Mouse (Mus musculus) left cerebral cortex, postnatal 10 days (tissue): ENCODE data around the gene Acot11. TPM values are rescaled to one million over a fixed set of nuclear protein-coding genes. Genes with fewer than 3 reads are reported as not detected.
A peak's percentile ranks its signal among the peaks of the same experiment; 100 is the strongest.
"Not testable (repeated sequence)": the region's sequence is repeated elsewhere in the genome, so short reads cannot be mapped to it uniquely, and the experiment has no call there.

Experiments used
- DNase-seq, 2 experiments: peaks; one replicate each; pipeline ENCODE4 v3.0.0; 2021 to 2022; ENCODE audit warnings: low spot score in 2 of 2, mixed read lengths in 1 of 2; ENCODE audit errors: extremely low spot score in 1 of 2
- intact Hi-C: fragments of 180-260 bp; cut with DNase I; formaldehyde crosslinking; loops from one replicate; pipeline ENCODE4 v1.15.1; 2025
- total RNA-seq, 2 experiments: library from RNA; stranded (reverse); gene quantifications; 2 replicates each; pipeline ENCODE4 v1.2.3; 2021

Acot11 gene
- total RNA-seq, 2 experiments from 2014 or later = 12.2 to 22.1 TPM

- peak; percentile 85 to 88 for DNase-seq
- intact Hi-C loops = no loop called here
These were observed 18.9 kb downstream of the Acot11 start for GRCm38 (mm10) chr4:106785753-106786540.

GRCm38 (mm10) chr4:106785345-106785744 is 19.5 kb downstream of the Acot11 start:
- intact Hi-C loops = no loop called here
- no peak for DNase-seq

- DNase-seq = no peak
These were observed 20.0 kb downstream of the Acot11 start for GRCm38 (mm10) chr4:106784806-106785205.

GRCm38 (mm10) chr4:106783137-106783536 is 21.7 kb downstream of the Acot11 start:
- no peak for DNase-seq
- intact Hi-C loops = no loop called here

More at GRCm38 (mm10) chr4:106784806-106785205, 20.0 kb downstream of the Acot11 start:
- intact Hi-C loops = no loop called here

DNA sequence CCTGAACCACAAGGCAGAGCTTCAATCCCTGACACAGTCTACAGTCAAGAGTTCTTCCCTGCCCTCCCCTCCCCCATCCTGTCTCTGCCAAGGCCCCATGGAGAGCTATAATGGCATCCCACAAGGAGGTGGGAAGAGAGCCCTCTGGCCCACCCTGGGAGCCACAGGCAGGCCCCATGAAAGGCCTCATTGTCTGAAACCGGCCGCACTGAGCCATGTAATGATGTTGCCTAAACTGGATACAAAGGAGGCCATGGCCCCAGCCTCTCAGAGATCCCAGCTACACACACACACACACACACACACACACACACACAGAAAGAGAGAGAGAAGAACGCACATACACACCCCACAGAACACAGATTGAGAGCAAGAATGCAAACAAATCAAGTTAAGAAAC is 24.8 kb downstream of the Acot11 start:
- intact Hi-C loops = no loop called here
- peak in 1 of 2 experiments; percentile 48 for DNase-seq

DNA sequence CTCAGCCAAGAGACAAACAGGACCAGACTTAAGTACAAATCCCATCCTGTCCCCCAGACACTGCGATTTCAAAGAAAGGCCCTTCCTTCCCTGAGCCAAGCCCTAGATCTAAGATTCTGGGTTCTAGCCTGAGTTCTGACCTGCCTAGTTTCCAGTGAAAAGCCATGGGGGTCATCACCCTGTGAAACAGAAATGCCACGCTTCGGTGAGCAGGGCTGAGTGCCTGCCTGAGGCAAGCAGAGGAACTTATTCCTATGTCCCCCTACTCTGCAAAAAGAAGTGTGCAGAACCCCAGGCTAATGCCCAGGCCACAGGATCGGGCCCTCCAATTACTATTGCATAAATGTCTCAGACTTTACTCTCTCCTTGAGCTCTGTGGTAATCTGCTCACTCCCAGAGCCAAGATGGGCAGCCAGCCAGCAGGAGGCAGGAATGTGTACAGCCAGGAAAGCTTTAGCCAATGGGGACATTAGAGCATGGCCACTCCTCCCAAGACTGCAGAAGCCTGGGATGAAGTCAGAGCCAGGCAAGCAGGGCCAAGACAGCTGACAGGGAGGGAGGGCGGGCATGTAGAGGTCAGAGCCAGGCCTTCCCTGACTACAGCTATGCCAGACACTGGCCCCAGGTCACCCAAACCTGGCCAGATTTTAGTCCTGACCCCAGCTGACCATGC is 26.5 kb downstream of the Acot11 start:
- intact Hi-C loops = no loop called here

GRCm38 (mm10) chr4:106776998-106777397 is 27.8 kb downstream of the Acot11 start:
- intact Hi-C loops = no loop called here
- peak; percentile 74 to 81 for DNase-seq

More for the DNA sequence above, 26.5 kb downstream of the Acot11 start:
- peak; percentile 88 to 94 for DNase-seq

DNA sequence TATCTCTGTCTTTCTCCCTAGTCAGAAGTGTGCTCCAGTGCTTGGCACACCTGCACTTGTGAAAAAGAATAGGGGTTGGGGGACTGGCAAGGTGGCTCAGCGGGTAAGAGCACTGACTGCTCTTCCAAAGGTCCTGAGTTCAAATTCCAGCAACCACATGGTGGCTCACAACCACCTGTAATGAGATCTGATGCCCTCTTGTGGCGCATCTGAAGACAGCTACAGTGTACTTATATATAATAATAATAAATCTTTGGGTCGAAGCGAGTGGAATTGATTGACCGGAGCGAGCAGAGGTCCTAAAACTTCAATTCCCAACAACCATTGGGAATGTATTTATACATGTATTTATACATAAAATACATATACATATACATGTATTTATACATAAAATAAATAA is 29.0 kb downstream of the Acot11 start:
- DNase-seq, intact Hi-C loops: not testable (repeated sequence)

- intact Hi-C loops = no loop called here
- DNase-seq = no peak
These were observed 32.2 kb downstream of the Acot11 start for GRCm38 (mm10) chr4:106772558-106772957.

DNA sequence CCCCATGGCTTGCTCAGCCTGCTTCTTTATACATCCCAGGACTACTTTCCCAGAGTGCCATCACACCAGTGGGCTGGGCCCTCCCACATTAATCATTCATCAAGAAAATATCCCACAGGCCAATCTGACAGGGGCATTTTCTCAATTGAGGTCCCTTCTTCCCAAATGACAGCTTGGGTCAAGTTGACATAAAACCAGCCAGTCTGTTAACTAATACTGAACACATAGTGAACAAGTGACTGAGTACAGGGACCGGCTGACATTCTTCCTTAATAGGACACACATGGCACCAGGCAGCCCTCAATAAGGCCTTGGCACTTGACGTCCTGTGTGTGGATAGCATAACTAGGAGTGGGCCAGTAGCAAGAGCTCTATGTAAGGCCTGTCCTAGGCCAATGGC is 35.5 kb downstream of the Acot11 start:
- intact Hi-C loops = no loop called here

GRCm38 (mm10) chr4:106764166-106764565 is 40.6 kb downstream of the Acot11 start:
- intact Hi-C loops = no loop called here
- no peak for DNase-seq

More for the DNA sequence above, 35.5 kb downstream of the Acot11 start:
- DNase-seq = no peak

GRCm38 (mm10) chr4:106751726-106752125 is 53.1 kb downstream of the Acot11 start:
- DNase-seq = no peak
- intact Hi-C loops = no loop called here

GRCm38 (mm10) chr4:106749699-106750098 is 55.1 kb downstream of the Acot11 start:
- intact Hi-C loops = no loop called here
- DNase-seq = peak; percentile 74 to 86

DNA sequence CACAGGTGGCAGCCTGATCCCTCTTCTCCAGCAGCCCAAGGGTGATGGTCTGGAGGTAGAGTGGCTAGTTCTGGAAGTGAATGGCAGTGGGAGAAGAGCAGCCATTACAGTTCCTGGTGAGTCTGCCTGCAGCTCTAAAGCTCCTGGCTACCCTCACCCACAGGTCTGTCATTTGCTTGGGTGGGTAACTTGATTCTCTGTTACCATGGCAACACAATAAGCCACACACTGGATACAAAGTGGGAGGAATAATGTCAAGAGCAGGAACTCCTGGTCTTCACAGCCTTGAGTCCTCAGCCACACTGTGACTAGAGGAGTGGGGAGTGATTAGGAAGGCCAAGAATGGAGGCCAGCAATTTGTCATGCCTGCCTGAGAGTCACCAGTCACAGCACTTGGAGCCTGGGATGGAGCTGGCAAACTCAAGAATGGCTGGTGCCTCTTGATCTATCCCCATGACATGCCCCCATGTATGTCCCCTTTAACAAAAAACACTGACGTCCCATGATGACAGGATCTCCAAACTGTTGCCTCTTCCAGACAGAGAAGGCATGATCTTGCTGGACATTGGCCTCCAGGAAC is 57.7 kb downstream of the Acot11 start:
- intact Hi-C loops = no loop called here

GRCm38 (mm10) chr4:106745862-106746261 is 58.9 kb downstream of the Acot11 start:
- intact Hi-C loops = no loop called here
- no peak for DNase-seq

More for the DNA sequence above, 57.7 kb downstream of the Acot11 start:
- no peak for DNase-seq

- intact Hi-C loops = no loop called here
- no peak for DNase-seq
These were observed 66.9 kb downstream of the Acot11 start for GRCm38 (mm10) chr4:106737904-106738303.

GRCm38 (mm10) chr4:106736884-106737283 is 67.9 kb downstream of the Acot11 start:
- DNase-seq, intact Hi-C loops: not testable (repeated sequence)

DNA sequence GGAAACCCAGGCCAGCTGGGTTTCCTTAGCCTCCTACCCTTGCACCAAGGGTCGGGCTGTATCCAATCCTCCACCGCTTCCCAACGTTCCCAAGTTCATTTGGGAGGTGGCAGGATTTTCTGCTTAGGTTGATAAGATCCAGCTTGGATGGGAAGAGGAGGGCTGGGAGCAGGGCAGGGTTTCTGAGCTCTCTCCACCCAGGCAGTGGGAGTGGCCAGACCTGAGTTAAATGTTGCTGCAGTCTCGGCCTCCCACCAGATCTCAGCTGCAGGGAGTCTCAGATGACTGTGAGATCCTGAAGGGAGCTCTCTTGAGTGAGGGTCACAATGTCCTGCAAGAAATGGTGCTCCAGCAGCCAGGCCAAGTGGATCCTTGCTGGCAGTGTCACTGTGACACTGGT is 71.2 kb downstream of the Acot11 start, which contains the start of gene Fam151a:
Fam151a (plus strand) TSS at position 254 of the 400 bp plus-strand sequence.
- intact Hi-C loops = no loop called here
- no peak for DNase-seq

GRCm38 (mm10) chr4:106730814-106731213 is 74.0 kb downstream of the Acot11 start, which contains the start of gene Mroh7:
Mroh7 (minus strand) TSS chr4:106730925.
- intact Hi-C loops = no loop called here

More at GRCm38 (mm10) chr4:106730814-106731213, 74.0 kb downstream of the Acot11 start, which contains the start of gene Mroh7:
- no peak for DNase-seq
